Mouse (Mus musculus) brain, embryonic 14.5 days (tissue): ENCODE measurements around the gene Gm10272.

Experiments
- CTCF ChIP-seq: fragments of 200-500 bp; IDR thresholded peaks from 2 replicates; pipeline ENCODE4 v1.5.1; 2012; ENCODE audit warnings: inconsistent platforms, mild to moderate bottlenecking, moderate library complexity, borderline replicate concordance; ENCODE audit not compliant: insufficient read depth, insufficient read length; ENCODE audit errors: extremely low read depth
- POLR2A ChIP-seq: fragments of 200-500 bp; IDR thresholded peaks from 2 replicates; pipeline ENCODE4 v1.6.1; 2012; ENCODE audit warnings: mild to moderate bottlenecking, inconsistent platforms, borderline replicate concordance; ENCODE audit not compliant: poor library complexity, insufficient read depth, insufficient read length, severe bottlenecking; ENCODE audit errors: extremely low read depth

DNA sequence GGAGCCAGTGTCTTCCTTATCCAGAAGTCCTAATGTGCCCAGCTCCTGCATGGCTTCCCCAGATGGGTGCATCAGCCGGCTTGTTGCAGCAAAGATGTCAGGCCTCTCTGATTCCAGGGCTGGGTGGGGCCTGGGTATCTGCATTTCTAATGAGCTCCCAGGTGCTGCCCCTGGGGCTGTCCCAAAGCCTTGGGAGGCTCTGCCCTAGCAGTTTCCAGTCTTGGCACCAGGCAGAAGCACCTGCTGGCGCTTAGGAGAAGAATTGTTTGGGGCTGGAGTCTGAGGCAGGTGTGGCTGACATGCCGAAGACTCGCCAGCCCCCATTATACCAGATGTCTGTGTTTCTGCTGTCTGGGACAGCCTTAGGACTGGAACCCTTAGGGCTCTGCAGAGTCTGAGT is 35.7 kb upstream of the Gm10272 start:
- TF ChIP-seq POLR2A (no peak), CTCF (no peak)
